In the genomic region with DNA sequence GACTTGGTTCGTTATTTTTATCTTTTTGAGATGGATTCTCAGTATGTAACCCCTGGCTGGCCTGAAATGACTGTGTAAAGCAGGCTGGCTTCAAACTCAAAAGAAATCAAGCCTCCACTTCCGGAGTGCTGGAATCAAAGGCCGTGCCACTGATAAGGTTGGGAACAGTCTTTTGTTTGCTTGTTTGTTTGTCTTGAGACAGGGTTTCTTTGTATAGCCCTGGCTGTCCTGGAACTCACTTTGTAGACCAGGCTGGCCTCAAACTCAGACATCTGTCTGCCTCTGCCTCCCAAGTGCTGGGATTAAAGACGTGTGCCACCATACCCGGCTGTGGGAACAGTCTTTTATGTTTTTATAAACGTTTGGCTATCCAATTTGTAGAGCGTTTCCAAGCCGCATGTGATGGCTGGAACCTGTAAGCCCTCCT, we compare ENCODE assay signal across 8 mouse cellular contexts. TPM values are rescaled to one million over a fixed set of nuclear protein-coding genes. Genes with fewer than 3 reads are reported as not detected.
DNase-seq lines count a peak whose midpoint lies in the region; ATAC-seq and TF ChIP-seq lines count a peak whose summit lies in the region.

No protein-coding gene starts in this region.

- H3K4me2 ChIP-seq in lung, postnatal 0 days (replicated peaks; ENCODE audit: low read depth, low read length), result peak overlapping the region; percentile 71
- H3K4me2 ChIP-seq in limb, embryonic 15.5 days, result peak overlapping the region; percentile 74
- H3K4me2 ChIP-seq in stomach, embryonic 14.5 days (replicated peaks; ENCODE audit: low read depth, low read length), result peak overlapping the region; percentile 69

- ATAC-seq in lung, postnatal 0 days, result peak; percentile 20
- no peak for ATAC-seq in limb, embryonic 15.5 days (ENCODE audit: insufficient number of reproducible peaks, low FRiP score, low TSS enrichment, low read depth)
- no peak for ATAC-seq in stomach, embryonic 14.5 days (ENCODE audit: insufficient number of reproducible peaks, insufficient read depth, low FRiP score, low read depth)

- intact Hi-C loops in left cerebral cortex, postnatal 10 days (cut with DNase I), result no loop called here

- WGBS in lung, postnatal 0 days, result 21% methylated on average over 8 of the region's 8 CpGs
- 33% methylated on average over 8 of the region's 8 CpGs for WGBS in forebrain, embryonic 10.5 days
- 23% methylated on average over 8 of the region's 8 CpGs for WGBS in limb, embryonic 15.5 days
- WGBS in stomach, embryonic 14.5 days, result 26% methylated on average over 8 of the region's 8 CpGs

- TF ChIP-seq CTCF in lung, postnatal 0 days (IDR thresholded peaks at IDR 0.05), result no peak

- H3K36me3 ChIP-seq in lung, postnatal 0 days (ENCODE audit: insufficient read depth, low read length), result 0 out of 2 replicates have a peak, but pooled peaks cover 6% of the 10 kb centered on the region
- peaks cover 33% of the 10 kb centered on the region for H3K36me3 ChIP-seq in forebrain, embryonic 10.5 days (replicated peaks)
- peaks cover 31% of the 10 kb centered on the region for H3K36me3 ChIP-seq in limb, embryonic 15.5 days
- H3K36me3 ChIP-seq in stomach, embryonic 14.5 days (ENCODE audit: control insufficient read depth, insufficient read depth, low read length), result peaks cover 26% of the 10 kb centered on the region

- no peak for TF ChIP-seq EP300 in lung, postnatal 0 days (IDR thresholded peaks at IDR 0.05)

- peaks cover 5% of the 10 kb centered on the region; the same call in 1 of the 2 replicates for H3K4me1 ChIP-seq in lung, postnatal 0 days (ENCODE audit: insufficient read depth, low read depth, low read length)
- peaks cover 20% of the 10 kb centered on the region for H3K4me1 ChIP-seq in forebrain, embryonic 10.5 days
- peaks cover 16% of the 10 kb centered on the region for H3K4me1 ChIP-seq in limb, embryonic 15.5 days
- no peaks in the 10 kb centered on the region for H3K4me1 ChIP-seq in stomach, embryonic 14.5 days (ENCODE audit: control insufficient read depth, insufficient read depth, low read length)

- no peaks in the 10 kb centered on the region for H3K27me3 ChIP-seq in lung, postnatal 0 days (replicated peaks; ENCODE audit: insufficient read depth, low read length)
- no peaks in the 10 kb centered on the region for H3K27me3 ChIP-seq in forebrain, embryonic 10.5 days (ENCODE audit: poor library complexity, severe bottlenecking)
- no peaks in the 10 kb centered on the region for H3K27me3 ChIP-seq in limb, embryonic 15.5 days
- H3K27me3 ChIP-seq in stomach, embryonic 14.5 days (ENCODE audit: control insufficient read depth, insufficient read depth, low read length), result no peaks in the 10 kb centered on the region

- peak overlapping the region; percentile 70 for H3K4me3 ChIP-seq in lung, postnatal 0 days (ENCODE audit: low read depth, low read length)
- peak overlapping the region; percentile 85 for H3K4me3 ChIP-seq in forebrain, embryonic 10.5 days
- H3K4me3 ChIP-seq in limb, embryonic 15.5 days, result peak overlapping the region; percentile 74
- peak overlapping the region; percentile 66 for H3K4me3 ChIP-seq in stomach, embryonic 14.5 days (ENCODE audit: low read depth, low read length)

- H3K27ac ChIP-seq in lung, postnatal 0 days (ENCODE audit: low read length), result peak overlapping the region; percentile 85
- H3K27ac ChIP-seq in forebrain, embryonic 10.5 days, result peak overlapping the region; percentile 92
- H3K27ac ChIP-seq in limb, embryonic 15.5 days, result peak overlapping the region; percentile 88
- peak overlapping the region; percentile 84 for H3K27ac ChIP-seq in stomach, embryonic 14.5 days (ENCODE audit: low read length)

- H3K9me3 ChIP-seq in lung, postnatal 0 days (ENCODE audit: low read length), result no peaks in the 10 kb centered on the region
- H3K9me3 ChIP-seq in forebrain, embryonic 10.5 days, result no peaks in the 10 kb centered on the region
- no peaks in the 10 kb centered on the region for H3K9me3 ChIP-seq in limb, embryonic 15.5 days
- no peaks in the 10 kb centered on the region for H3K9me3 ChIP-seq in stomach, embryonic 14.5 days (ENCODE audit: control insufficient read depth, low read depth, low read length)

- peak overlapping the region; percentile 51 for H3K9ac ChIP-seq in lung, postnatal 0 days (replicated peaks; ENCODE audit: low read depth)
- H3K9ac ChIP-seq in limb, embryonic 15.5 days, result peak overlapping the region; percentile 65
- peak overlapping the region; percentile 60 for H3K9ac ChIP-seq in stomach, embryonic 14.5 days (replicated peaks; ENCODE audit: low read depth, low read length)

- no peak for DNase-seq in lung, postnatal 0 days (ENCODE audit: low spot score)
- no peak for DNase-seq in lung, postnatal 10 days
- DNase-seq in forebrain, embryonic 10.5 days (ENCODE audit: extremely low spot score, low spot score), result no peak
- no peak for DNase-seq in right cerebral cortex, postnatal 25 days
- no peak for DNase-seq in left cerebral cortex, postnatal 10 days (ENCODE audit: extremely low spot score in 1 of 2, low spot score in 2 of 2)
- DNase-seq in right cerebral cortex, postnatal 14 days, result no peak

RNA-seq across cellular contexts. Expression of gene Msto1, which starts 0.6 kb away (rescaled TPM):
- polyA plus RNA-seq in lung, postnatal 0 days (2015; fragmentation: Nextera tagmentation; extraction: Ambion mirVana), result 23.2 and 24.6 TPM in 2 replicates
- polyA plus RNA-seq in forebrain, embryonic 10.5 days (2016; fragmentation: Nextera tagmentation; extraction: Ambion mirVana), result 70.0 and 70.2 TPM in 2 replicates
- 40.6 and 41.3 TPM in 2 replicates for polyA plus RNA-seq in limb, embryonic 15.5 days (2015; fragmentation: Nextera tagmentation; extraction: Ambion mirVana)
- 40.5 and 43.5 TPM in 2 replicates for polyA plus RNA-seq in stomach, embryonic 14.5 days (2014; fragmentation: Nextera tagmentation; extraction: Ambion mirVana)
- total RNA-seq in left cerebral cortex, postnatal 10 days (2021), result 10 to 100 TPM; 28.9 to 31.9 TPM

RNA-seq across cellular contexts. Expression of gene Ash1l, which starts 36.0 kb away (rescaled TPM):
- 11.9 and 15.0 TPM in 2 replicates for polyA plus RNA-seq in lung, postnatal 0 days (2015; fragmentation: Nextera tagmentation; extraction: Ambion mirVana)
- 14.2 and 15.2 TPM in 2 replicates for polyA plus RNA-seq in forebrain, embryonic 10.5 days (2016; fragmentation: Nextera tagmentation; extraction: Ambion mirVana)
- 19.7 and 21.3 TPM in 2 replicates for polyA plus RNA-seq in limb, embryonic 15.5 days (2015; fragmentation: Nextera tagmentation; extraction: Ambion mirVana)
- 30.8 and 31.4 TPM in 2 replicates for polyA plus RNA-seq in stomach, embryonic 14.5 days (2014; fragmentation: Nextera tagmentation; extraction: Ambion mirVana)
- total RNA-seq in left cerebral cortex, postnatal 10 days (2021), result 10 to 100 TPM; 59.9 to 62.0 TPM

RNA-seq across cellular contexts. Expression of gene Dap3, which starts 36.6 kb away (rescaled TPM):
- polyA plus RNA-seq in lung, postnatal 0 days (2015; fragmentation: Nextera tagmentation; extraction: Ambion mirVana), result 64.6 and 66.3 TPM in 2 replicates
- 133 and 135 TPM in 2 replicates for polyA plus RNA-seq in forebrain, embryonic 10.5 days (2016; fragmentation: Nextera tagmentation; extraction: Ambion mirVana)
- 142 and 145 TPM in 2 replicates for polyA plus RNA-seq in limb, embryonic 15.5 days (2015; fragmentation: Nextera tagmentation; extraction: Ambion mirVana)
- polyA plus RNA-seq in stomach, embryonic 14.5 days (2014; fragmentation: Nextera tagmentation; extraction: Ambion mirVana), result 137 and 149 TPM in 2 replicates
- total RNA-seq in left cerebral cortex, postnatal 10 days (2021), result 100 to 1,000 TPM; 116 to 120 TPM
